Mouse (Mus musculus) hindbrain, embryonic 16.5 days (tissue): ENCODE data around the gene Gm8765. TPM values are rescaled to one million over a fixed set of nuclear protein-coding genes. Genes with fewer than 3 reads are reported as not detected.
"Not testable (repeated sequence)": the region's sequence is repeated elsewhere in the genome, so short reads cannot be mapped to it uniquely, and the experiment has no call there.

Experiments
- ATAC-seq: fragments of 200-750 bp; cut with Nextera tagmentation; 2 replicates; pipeline ENCODE4 v1.8.0; 2017; ENCODE audit warnings: moderate TSS enrichment, moderate library complexity
- H3K27ac ChIP-seq: fragments of 300-500 bp; sonication (generic); 2 replicates; pipeline ENCODE4 v1.5.1; 2014; ENCODE audit warnings: low read depth, mild to moderate bottlenecking, control low read depth, low read length, moderate library complexity
- H3K27me3 ChIP-seq: fragments of 300-500 bp; sonication (generic); replicated peaks from 2 replicates; pipeline ENCODE4 v1.6.1; 2014; ENCODE audit warnings: low read length; ENCODE audit not compliant: control insufficient read depth, insufficient read depth
- H3K36me3 ChIP-seq: fragments of 300-500 bp; sonication (generic); 2 replicates; pipeline ENCODE4 v1.6.1; 2014; ENCODE audit warnings: mild to moderate bottlenecking, low read length, moderate library complexity, mixed read lengths; ENCODE audit not compliant: control insufficient read depth, insufficient read depth
- H3K4me1 ChIP-seq: fragments of 300-500 bp; sonication (generic); 2 replicates; pipeline ENCODE4 v1.6.1; 2014; ENCODE audit warnings: low read depth, low read length; ENCODE audit not compliant: control insufficient read depth, insufficient read depth
- H3K4me2 ChIP-seq: fragments of 300-500 bp; sonication (generic); 2 replicates; pipeline ENCODE4 v1.6.1; 2014; ENCODE audit warnings: mild to moderate bottlenecking, low read length, control low read depth, moderate library complexity
- H3K4me3 ChIP-seq: fragments of 300-500 bp; sonication (generic); 2 replicates; pipeline ENCODE4 v1.5.1; 2014; ENCODE audit warnings: mild to moderate bottlenecking, low read length, control low read depth, moderate library complexity
- H3K9ac ChIP-seq: fragments of 300-500 bp; sonication (generic); 2 replicates; pipeline ENCODE4 v1.6.1; 2014; ENCODE audit warnings: low read depth, mild to moderate bottlenecking, control low read depth, low read length, moderate library complexity
- H3K9me3 ChIP-seq: fragments of 300-500 bp; sonication (generic); 2 replicates; pipeline ENCODE4 v1.6.1; 2014; ENCODE audit warnings: mild to moderate bottlenecking, low read length, moderate library complexity; ENCODE audit not compliant: control insufficient read depth
- WGBS: fragments of 180-500 bp; shearing (Covaris S2); extraction: QIAGEN DNeasy Blood & Tissue Kit; methylation state at CpG from one replicate; pipeline ENCODE4 v1.1.7; 2014; 5-methylcytosine and 5-hydroxymethylcytosine counted together
- microRNA-seq: library from miRNA; unstranded; fragments of <30 nt; microRNA quantifications from one replicate; pipeline ENCODE4, GENCODE M21; 2017
- polyA plus RNA-seq: library from polyadenylated mRNA; unstranded; fragments of >200 nt; fragmentation: Nextera tagmentation; extraction: Ambion mirVana; gene quantifications from 2 replicates; pipeline ENCODE4 v1.2.1, GENCODE M21; 2015

Gm8765 gene
- not detected in 2 replicates for polyA plus RNA-seq

DNA sequence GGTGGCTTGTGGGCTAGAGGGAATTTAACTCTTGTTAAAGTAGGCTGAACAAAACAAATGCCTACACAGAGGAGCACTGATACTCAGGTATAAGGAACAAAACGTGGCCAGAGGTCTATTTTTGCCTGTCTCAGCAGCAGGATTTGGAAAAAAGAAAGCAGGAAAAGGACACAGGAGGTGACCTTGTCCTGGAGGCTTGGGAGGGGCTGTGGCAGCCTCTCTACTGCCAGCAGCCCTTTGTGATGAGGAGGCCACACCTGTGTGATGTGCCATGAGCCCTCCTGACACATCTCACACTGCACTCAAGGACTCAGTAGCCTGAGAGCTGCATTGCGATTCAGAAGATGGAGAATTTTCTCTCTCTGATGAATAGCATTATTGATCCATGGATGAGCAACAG lies at the start of gene Gm8765:
Gene Gm8765 (plus strand): TSS at position 301 of the 400 bp plus-strand sequence.
- H3K4me1 ChIP-seq, H3K27ac ChIP-seq, ATAC-seq, H3K9ac ChIP-seq, H3K27me3 ChIP-seq, H3K4me2 ChIP-seq, H3K4me3 ChIP-seq, H3K36me3 ChIP-seq, H3K9me3 ChIP-seq: not testable (repeated sequence)
- 18% methylated on average over 1 of the region's 2 CpGs for WGBS

DNA sequence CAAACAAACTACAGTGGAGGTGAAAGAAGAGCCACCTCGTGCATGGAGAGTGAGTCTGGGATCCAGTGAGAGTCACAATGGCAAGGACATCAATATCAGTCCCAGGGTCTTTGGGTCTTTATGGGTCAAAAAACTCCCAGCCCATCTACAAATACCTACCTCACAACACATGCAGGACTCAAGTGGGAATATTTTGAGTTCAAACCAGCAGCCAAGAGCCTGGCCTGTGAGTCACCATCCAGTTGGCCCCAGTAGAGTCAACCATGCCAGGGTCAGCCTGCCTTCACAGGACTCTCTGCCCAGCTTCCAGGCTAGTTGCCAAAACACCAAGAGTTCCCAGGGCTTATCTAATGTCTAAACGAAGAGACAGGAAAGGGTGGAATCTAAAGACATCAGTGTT lies 49.3 kb upstream of the Gm8765 start:
- not testable (repeated sequence) for H3K27me3 ChIP-seq, H3K9me3 ChIP-seq, H3K4me1 ChIP-seq, H3K4me2 ChIP-seq, H3K27ac ChIP-seq, H3K9ac ChIP-seq, ATAC-seq, H3K36me3 ChIP-seq, H3K4me3 ChIP-seq
- WGBS = 82% methylated on average over 2 of the region's 2 CpGs

DNA sequence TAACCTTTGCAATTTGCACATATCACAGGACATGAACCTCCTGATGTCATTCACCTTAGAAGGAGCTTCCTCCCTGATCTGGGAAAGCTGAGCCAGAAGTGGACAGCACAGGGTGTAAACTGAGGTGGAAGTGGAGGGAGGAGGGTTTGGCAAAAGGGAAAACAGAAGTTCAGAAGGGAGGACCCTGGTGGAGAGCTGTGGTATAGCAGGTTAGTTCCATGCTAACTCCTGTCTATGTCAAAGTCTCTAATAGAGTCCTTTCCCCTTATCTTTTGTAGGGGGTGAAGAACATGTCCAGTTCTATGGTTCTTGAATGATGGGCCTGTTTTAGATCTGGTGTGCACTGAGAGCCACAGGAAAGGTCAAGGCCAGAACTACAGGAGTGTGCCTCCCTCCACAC lies 52.2 kb downstream of the Gm8765 start:
- not testable (repeated sequence) for H3K4me1 ChIP-seq, H3K36me3 ChIP-seq, H3K9ac ChIP-seq, H3K9me3 ChIP-seq, ATAC-seq, H3K27me3 ChIP-seq, H3K27ac ChIP-seq, H3K4me3 ChIP-seq, H3K4me2 ChIP-seq

DNA sequence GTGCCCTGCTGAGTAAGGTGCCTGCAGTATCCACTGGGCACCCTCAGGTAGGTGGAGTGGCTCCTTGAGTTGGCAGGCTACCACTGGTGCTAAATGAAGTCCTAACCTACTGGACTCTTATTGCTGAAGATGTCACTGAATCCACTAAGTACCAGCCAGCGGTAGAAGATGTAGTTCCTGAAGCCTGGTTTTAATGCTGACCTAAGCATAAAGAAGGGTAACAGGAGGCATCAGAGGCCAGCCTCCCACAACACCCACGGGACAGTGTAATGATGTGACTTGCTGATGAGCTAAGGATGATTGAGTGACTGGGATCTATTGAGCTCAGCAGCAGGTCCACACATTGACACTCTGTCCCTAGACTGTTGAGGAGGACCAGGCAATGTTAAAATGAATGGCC lies 53.6 kb downstream of the Gm8765 start:
- ATAC-seq = no peak
- WGBS = 78% methylated on average over 2 of the region's 2 CpGs
- H3K4me1 ChIP-seq = no peaks in the 10 kb centered on the region
- no peaks in the 10 kb centered on the region for H3K27me3 ChIP-seq
- H3K4me2 ChIP-seq = no peak overlapping the region
- no peak overlapping the region for H3K9ac ChIP-seq
- no peak overlapping the region for H3K4me3 ChIP-seq
- no peaks in the 10 kb centered on the region for H3K36me3 ChIP-seq
- H3K9me3 ChIP-seq = no peaks in the 10 kb centered on the region
- no peak overlapping the region for H3K27ac ChIP-seq

DNA sequence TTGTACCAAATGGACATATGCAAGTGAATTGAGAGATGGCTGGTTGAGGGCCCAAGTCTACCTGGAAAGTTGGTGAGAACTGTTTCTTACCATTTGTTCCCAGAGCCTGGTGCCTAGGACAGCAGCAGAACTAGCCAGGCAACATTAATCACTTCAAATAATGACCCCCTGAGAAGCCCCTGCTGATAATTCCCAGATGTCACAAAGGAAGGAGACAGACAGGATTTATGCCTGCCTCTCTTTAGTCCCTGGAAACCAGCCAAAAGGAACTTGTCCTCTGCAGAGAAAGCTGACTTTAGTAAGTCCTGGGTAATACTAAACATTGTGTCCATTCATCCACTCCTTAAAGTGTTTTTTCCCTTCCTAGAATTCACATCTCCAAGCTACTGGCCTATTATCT lies 54.8 kb downstream of the Gm8765 start:
- not testable (repeated sequence) for H3K9ac ChIP-seq, H3K27me3 ChIP-seq, H3K9me3 ChIP-seq, H3K36me3 ChIP-seq, H3K4me3 ChIP-seq, ATAC-seq, H3K27ac ChIP-seq, H3K4me2 ChIP-seq, H3K4me1 ChIP-seq

Small RNAs within 50 kb of the gene (microRNA-seq; reads per million reads assigned to microRNA genes)
- not detected for gene Gm23952

Other genes starting within 250 kb of the Gm8765 start
- gene Nutm2, start 231.0 kb upstream of the Gm8765 start, polyA plus RNA-seq = not detected in 2 replicates
- gene Gm904, start 55.1 kb upstream of the Gm8765 start, polyA plus RNA-seq = not detected in 2 replicates